8 mouse cellular contexts compared by ENCODE assay signal in the genomic region with DNA sequence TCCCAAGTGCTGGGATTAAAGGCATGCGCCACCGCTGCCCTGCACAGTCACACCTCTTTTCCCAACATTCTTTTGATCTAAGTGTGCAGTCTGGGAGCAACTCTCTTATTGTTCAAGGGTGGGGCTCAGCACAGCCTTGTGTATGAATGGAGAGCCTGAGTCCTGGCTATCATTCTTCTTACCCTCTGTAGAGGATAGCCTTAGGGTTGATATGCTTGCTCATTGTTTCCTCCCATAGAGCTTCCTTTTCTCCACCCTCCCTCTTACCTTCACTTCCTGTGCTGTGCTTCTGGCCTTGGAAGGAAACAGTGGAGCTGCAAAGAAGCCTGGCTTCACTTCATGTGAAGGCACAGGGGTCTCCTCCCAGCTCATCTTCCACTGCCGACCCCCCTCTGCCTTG. TPM values are rescaled to one million over a fixed set of nuclear protein-coding genes. Genes with fewer than 3 reads are reported as not detected.
DNase-seq lines count a peak whose midpoint lies in the region; ATAC-seq and TF ChIP-seq lines count a peak whose summit lies in the region.

A gene (plus strand): TSS at position 292 of the 400 bp plus-strand sequence.

- no peaks in the 10 kb centered on the region for H3K36me3 ChIP-seq in testis, adult 2 months (ENCODE audit: control insufficient read depth, insufficient read depth, low read length)
- H3K36me3 ChIP-seq in heart, embryonic 16.5 days (ENCODE audit: control insufficient read depth, insufficient read depth), result no peaks in the 10 kb centered on the region
- H3K36me3 ChIP-seq in neural tube, embryonic 13.5 days, result no peaks in the 10 kb centered on the region

- H3K27ac ChIP-seq in testis, adult 2 months (ENCODE audit: control insufficient read depth, insufficient read depth, low read depth, low read length), result no peak within 1 kb of the TSS
- no peak within 1 kb of the TSS for H3K27ac ChIP-seq in embryonic fibroblast, embryonic 13.5 days (ENCODE audit: insufficient read depth, low read length)
- H3K27ac ChIP-seq in heart, embryonic 16.5 days (ENCODE audit: low read length), result no peak within 1 kb of the TSS
- no peak within 1 kb of the TSS for H3K27ac ChIP-seq in neural tube, embryonic 13.5 days (replicated peaks)

- DNase-seq in testis, postnatal 10 days (ENCODE audit: low spot score), result no peak
- no peak for DNase-seq in left cerebral cortex, postnatal 25 days (ENCODE audit: low spot score in 2 of 2)
- no peak for DNase-seq in embryo, embryonic 9.5 days (ENCODE audit: extremely low spot score)

- ATAC-seq in heart, embryonic 16.5 days (replicated peaks; ENCODE audit: extremely low read depth, insufficient read depth, low FRiP score), result no peak
- ATAC-seq in neural tube, embryonic 13.5 days (ENCODE audit: low read depth), result no peak
- no peak for ATAC-seq in activated CD4-positive, CD25-positive, alpha-beta regulatory T cell, adult 4 months

- no peak within 1 kb of the TSS for H3K4me3 ChIP-seq in testis, adult 2 months (ENCODE audit: control insufficient read depth, low read depth, low read length)
- no peak within 1 kb of the TSS for H3K4me3 ChIP-seq in embryonic fibroblast, embryonic 13.5 days (ENCODE audit: insufficient read depth, low read length)
- no peak within 1 kb of the TSS for H3K4me3 ChIP-seq in heart, embryonic 16.5 days (ENCODE audit: low read length)
- no peak within 1 kb of the TSS for H3K4me3 ChIP-seq in neural tube, embryonic 13.5 days

- intact Hi-C loops in left cerebral cortex, postnatal 25 days (cut with DNase I), result no loop called here

- TF ChIP-seq CTCF in testis, adult 2 months (IDR thresholded peaks at IDR 0.05; ENCODE audit: control insufficient read depth, insufficient read depth, insufficient replicate concordance, low read depth, low read length), result no peak
- no peak for TF ChIP-seq CTCF in embryonic fibroblast, embryonic 13.5 days (IDR thresholded peaks at IDR 0.05; ENCODE audit: borderline replicate concordance, insufficient read depth, low read length)

- 72% methylated on average over 3 of the region's 3 CpGs for WGBS in heart, embryonic 16.5 days
- WGBS in neural tube, embryonic 13.5 days, result 75% methylated on average over 3 of the region's 3 CpGs

- TF ChIP-seq POLR2A in testis, adult 2 months (IDR thresholded peaks at IDR 0.05; ENCODE audit: control insufficient read depth, low read depth, low read length), result no peak
- no peak for TF ChIP-seq POLR2A in embryonic fibroblast, embryonic 13.5 days (IDR thresholded peaks at IDR 0.05; ENCODE audit: low read depth, low read length)

- H3K4me1 ChIP-seq in testis, adult 2 months (ENCODE audit: control insufficient read depth, insufficient read depth, low read length), result peaks cover 13% of the 10 kb centered on the region
- H3K4me1 ChIP-seq in embryonic fibroblast, embryonic 13.5 days (ENCODE audit: control insufficient read depth, insufficient read depth, low read length), result no peaks in the 10 kb centered on the region
- H3K4me1 ChIP-seq in heart, embryonic 16.5 days (ENCODE audit: control insufficient read depth, insufficient read depth, low read length), result peaks cover 6% of the 10 kb centered on the region
- peaks cover 14% of the 10 kb centered on the region for H3K4me1 ChIP-seq in neural tube, embryonic 13.5 days (replicated peaks)

- H3K9me3 ChIP-seq in heart, embryonic 16.5 days (replicated peaks; ENCODE audit: control insufficient read depth, low read length), result no peaks in the 10 kb centered on the region
- no peaks in the 10 kb centered on the region for H3K9me3 ChIP-seq in neural tube, embryonic 13.5 days

- H3K27me3 ChIP-seq in testis, adult 2 months (ENCODE audit: control insufficient read depth, insufficient read depth, low read length), result no peaks in the 10 kb centered on the region
- H3K27me3 ChIP-seq in heart, embryonic 16.5 days (ENCODE audit: control insufficient read depth, insufficient read depth, low read length), result peaks cover 11% of the 10 kb centered on the region
- peaks cover 21% of the 10 kb centered on the region for H3K27me3 ChIP-seq in neural tube, embryonic 13.5 days

- H3K9ac ChIP-seq in heart, embryonic 16.5 days (ENCODE audit: low read length), result no peak within 1 kb of the TSS
- no peak within 1 kb of the TSS for H3K9ac ChIP-seq in neural tube, embryonic 13.5 days

- no peak within 1 kb of the TSS for H3K4me2 ChIP-seq in heart, embryonic 16.5 days (ENCODE audit: low read depth, low read length)
- no peak within 1 kb of the TSS for H3K4me2 ChIP-seq in neural tube, embryonic 13.5 days

RNA-seq across cellular contexts. Expression of the gene that starts here (rescaled TPM):
- 28.8 and 30.9 TPM in 2 replicates for polyA plus RNA-seq in testis, adult 2 months (2012; rRNA removed)
- polyA plus RNA-seq in embryonic fibroblast, embryonic 13.5 days (2011; ENCODE audit: insufficient read length, low read depth, missing spikeins), result 686 and 779 TPM in 2 replicates
- 402 and 430 TPM in 2 replicates for polyA plus RNA-seq in heart, embryonic 16.5 days (2015; fragmentation: Nextera tagmentation; extraction: Ambion mirVana)
- 10 to 100 TPM; 65.0 to 74.0 TPM for total RNA-seq in left cerebral cortex, postnatal 25 days (2021)
- polyA plus RNA-seq in neural tube, embryonic 13.5 days (2015; fragmentation: Nextera tagmentation; extraction: Ambion mirVana), result 228 and 241 TPM in 2 replicates
- polyA plus RNA-seq in activated CD4-positive, CD25-positive, alpha-beta regulatory T cell, adult 4 months (2017; shearing (Covaris generic)), result under 1 TPM; 0.69 to 0.92 TPM

Comparison
In these comparisons a context has a peak if more than half of its experiments do, and no peak if none do; other contexts are left out.
1. RNA of the gene that starts here (polyA plus RNA-seq): 686 to 779 TPM in embryonic fibroblast, embryonic 13.5 days, 402 to 430 TPM in heart, embryonic 16.5 days, 228 to 241 TPM in neural tube, embryonic 13.5 days and 28.8 to 30.9 TPM in testis, adult 2 months; 0.69 to 0.92 TPM in activated CD4-positive, CD25-positive, alpha-beta regulatory T cell, adult 4 months; every median in the first group is over 10 times any median in the second.